Mouse (Mus musculus): ENCODE measurements around the gene Alcam. TPM values are rescaled to one million over a fixed set of nuclear protein-coding genes. Genes with fewer than 3 reads are reported as not detected.

Gene Alcam
- polyA plus RNA-seq, 1 experiment from 2014 or later: 6.5 TPM

DNA sequence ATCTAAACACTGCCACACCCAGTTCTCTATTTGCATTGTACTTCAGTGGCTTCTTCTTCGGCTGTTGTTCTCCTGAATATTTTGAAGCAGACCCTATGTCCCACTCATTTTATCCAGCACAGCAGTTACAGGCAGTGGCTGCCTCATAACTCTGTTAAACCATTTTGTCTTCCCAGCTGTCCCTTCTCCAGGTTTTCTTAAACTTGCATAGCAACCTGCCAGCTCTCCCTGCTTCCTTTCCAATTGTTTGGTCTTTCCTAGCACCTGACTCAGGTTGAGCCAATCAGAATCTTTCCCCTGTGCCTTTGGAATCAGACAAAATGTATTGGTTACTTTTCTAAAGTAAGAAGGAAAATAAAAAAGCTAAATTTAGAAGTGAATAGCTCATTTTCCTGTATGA is 21.8 kb downstream of the Alcam start:
- Histone ChIP-seq H3K4me3 (no peak overlapping the region), H3K9me3 (no peaks in the 10 kb centered on the region), H3K27me3 (ENCODE audit: poor library complexity, severe bottlenecking) (no peaks in the 10 kb centered on the region), H3K4me1 (no peaks in the 10 kb centered on the region), H3K27ac (no peak overlapping the region), H3K36me3 (replicated peaks) (no peaks in the 10 kb centered on the region)
- DNase-seq (ENCODE audit: extremely low spot score, low spot score): no peak
- 85% methylated on average over 1 of the region's 1 CpGs for WGBS

DNA sequence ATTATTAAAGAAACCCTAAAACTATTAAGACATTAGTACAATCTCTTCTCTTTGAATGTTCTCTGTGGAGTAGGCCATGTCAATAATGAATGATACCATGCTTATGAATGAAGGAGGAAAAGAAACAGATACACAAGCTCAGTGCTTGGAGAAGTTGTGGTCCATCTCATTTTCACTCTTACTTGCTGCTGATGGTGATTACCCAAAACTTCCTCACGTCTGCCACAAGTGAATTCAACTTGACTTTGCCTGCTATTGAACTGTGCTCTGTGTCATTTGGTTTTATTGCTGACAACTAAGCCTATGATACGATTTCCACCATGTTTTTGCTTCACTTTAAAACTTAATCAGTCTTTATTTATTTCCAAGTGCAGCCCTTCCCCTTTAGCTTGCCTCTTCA is 22.3 kb downstream of the Alcam start:
- WGBS: 85% methylated on average over 2 of the region's 2 CpGs
- Histone ChIP-seq H3K27me3 (ENCODE audit: poor library complexity, severe bottlenecking) (no peaks in the 10 kb centered on the region), H3K27ac (no peak overlapping the region), H3K4me1 (no peaks in the 10 kb centered on the region), H3K4me3 (no peak overlapping the region), H3K9me3 (no peaks in the 10 kb centered on the region), H3K36me3 (replicated peaks) (no peaks in the 10 kb centered on the region)
- DNase-seq (ENCODE audit: extremely low spot score, low spot score): no peak

DNA sequence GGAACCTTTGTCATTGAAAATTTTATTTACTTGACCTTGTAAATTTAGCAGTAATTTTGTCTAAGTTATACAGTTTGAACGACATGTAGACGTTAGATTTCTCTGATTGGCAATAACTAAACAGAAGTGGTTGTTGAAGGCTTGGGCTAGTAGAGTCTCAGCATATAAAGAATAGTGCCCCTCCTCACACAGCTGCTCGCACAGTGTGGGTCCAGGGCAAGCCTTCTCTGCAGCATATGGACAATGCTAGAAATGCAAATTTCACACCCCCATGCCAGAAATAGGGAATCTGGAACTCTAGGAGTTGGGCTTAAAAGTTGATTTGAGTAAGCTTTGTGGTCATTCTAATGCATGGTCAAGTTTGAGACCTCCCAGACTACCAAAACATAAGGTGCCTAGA is 23.8 kb downstream of the Alcam start:
- Histone ChIP-seq H3K27ac (no peak overlapping the region), H3K36me3 (replicated peaks) (no peaks in the 10 kb centered on the region), H3K9me3 (no peaks in the 10 kb centered on the region), H3K4me1 (no peaks in the 10 kb centered on the region), H3K27me3 (ENCODE audit: poor library complexity, severe bottlenecking) (no peaks in the 10 kb centered on the region), H3K4me3 (no peak overlapping the region)
- no peak for DNase-seq (ENCODE audit: extremely low spot score, low spot score)
- 84% methylated on average over 3 of the region's 3 CpGs for WGBS

DNA sequence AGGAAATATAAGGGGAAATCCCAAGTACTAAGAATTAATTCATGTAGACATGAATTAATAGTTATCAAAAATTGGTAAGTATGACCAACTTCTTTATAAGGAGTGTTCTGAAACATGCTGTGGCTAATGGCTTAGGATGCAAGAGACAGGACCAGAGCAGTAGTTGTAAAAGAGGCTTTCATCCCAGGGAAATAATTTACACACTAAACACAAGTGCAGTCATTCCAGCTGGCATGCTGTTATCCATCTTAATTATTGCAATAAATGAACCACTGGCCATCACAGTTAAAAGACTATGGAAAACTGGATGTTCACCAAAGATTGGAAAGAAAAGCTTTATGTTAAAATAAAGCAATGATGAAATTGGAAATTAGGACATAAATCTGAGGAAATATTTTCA is 24.2 kb downstream of the Alcam start:
- Histone ChIP-seq H3K27ac (no peak overlapping the region), H3K9me3 (no peaks in the 10 kb centered on the region), H3K4me3 (no peak overlapping the region), H3K4me1 (no peaks in the 10 kb centered on the region), H3K27me3 (ENCODE audit: poor library complexity, severe bottlenecking) (no peaks in the 10 kb centered on the region), H3K36me3 (replicated peaks) (no peaks in the 10 kb centered on the region)
- no peak for DNase-seq (ENCODE audit: extremely low spot score, low spot score)

DNA sequence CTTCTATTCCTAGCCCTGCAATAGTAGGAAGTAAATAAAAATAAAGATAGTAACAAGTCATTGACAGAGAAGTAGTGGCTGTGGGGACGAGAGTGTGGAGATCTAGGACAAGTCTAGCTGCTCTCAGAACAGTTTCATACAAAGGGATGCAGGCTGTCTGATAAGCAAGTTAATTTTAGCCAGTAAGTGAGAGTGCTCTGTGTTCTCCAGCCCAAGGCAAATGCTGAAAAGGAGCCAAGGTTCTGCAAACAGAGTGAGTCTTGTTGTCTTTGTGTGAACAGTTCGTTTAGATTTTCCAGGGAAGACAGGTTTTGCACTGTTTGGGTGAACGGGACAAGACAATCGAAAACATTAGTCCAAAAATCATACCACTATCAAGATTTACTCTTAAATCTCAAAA is 25.4 kb downstream of the Alcam start:
- Histone ChIP-seq H3K27me3 (ENCODE audit: poor library complexity, severe bottlenecking) (no peaks in the 10 kb centered on the region), H3K27ac (no peak overlapping the region), H3K9me3 (no peaks in the 10 kb centered on the region), H3K4me1 (no peaks in the 10 kb centered on the region), H3K4me3 (no peak overlapping the region), H3K36me3 (replicated peaks) (no peaks in the 10 kb centered on the region)
- 75% methylated on average over 4 of the region's 4 CpGs for WGBS
- no peak for DNase-seq (ENCODE audit: extremely low spot score, low spot score)

DNA sequence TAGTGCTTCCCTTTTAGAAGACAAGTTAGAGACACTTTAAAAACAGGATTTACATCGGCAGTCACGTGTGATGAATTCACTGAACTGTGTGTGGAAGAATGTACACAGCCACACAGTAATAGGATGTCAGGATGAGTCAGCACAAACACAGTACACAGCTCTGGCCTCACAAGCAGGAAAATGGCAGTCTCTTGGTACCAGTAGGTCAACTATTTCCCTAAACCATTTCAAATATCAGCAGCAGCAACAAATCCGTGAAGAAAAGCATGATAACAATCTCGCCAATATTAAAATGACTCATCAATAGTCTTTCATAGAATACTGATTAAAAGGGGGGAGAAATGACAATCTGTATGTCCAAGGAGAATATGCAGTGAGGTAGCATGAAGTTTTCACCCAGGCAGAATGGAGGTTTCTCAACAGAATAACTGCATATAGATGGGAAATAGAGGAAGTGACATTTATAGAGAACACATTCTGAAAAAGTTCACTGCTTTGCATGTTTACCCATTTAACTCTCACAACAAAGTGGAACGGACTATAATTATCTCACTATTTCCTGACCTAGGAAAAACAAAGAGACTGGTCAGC is 35.2 kb downstream of the Alcam start:
- 84% methylated on average over 5 of the region's 5 CpGs for WGBS
- Histone ChIP-seq H3K27me3 (ENCODE audit: poor library complexity, severe bottlenecking) (no peaks in the 10 kb centered on the region), H3K4me1 (no peaks in the 10 kb centered on the region; the same call in 1 of the 2 replicates), H3K27ac (no peak overlapping the region), H3K9me3 (no peaks in the 10 kb centered on the region), H3K4me3 (no peak overlapping the region), H3K36me3 (replicated peaks) (no peaks in the 10 kb centered on the region)
- DNase-seq (ENCODE audit: extremely low spot score, low spot score): no peak

DNA sequence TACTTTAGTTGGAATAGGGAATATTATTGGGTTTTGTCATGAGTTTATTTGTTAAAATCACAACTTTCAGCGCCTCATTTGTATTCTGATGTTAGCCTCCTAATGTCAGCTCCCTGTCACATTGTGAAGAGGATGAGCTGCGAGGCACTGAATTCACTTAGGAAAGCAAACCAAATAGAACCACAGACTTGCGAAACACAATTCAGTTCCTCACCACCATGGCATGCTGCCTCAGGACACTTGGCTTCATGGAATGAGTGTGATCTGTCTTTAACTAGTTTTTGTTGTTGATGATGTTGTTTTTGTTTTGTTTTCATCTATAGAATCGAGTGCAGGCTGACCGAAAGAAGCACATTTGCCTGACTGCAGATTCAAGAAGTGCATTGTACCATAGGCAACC is 35.9 kb downstream of the Alcam start:
- Histone ChIP-seq H3K27ac (no peak overlapping the region), H3K9me3 (no peaks in the 10 kb centered on the region), H3K4me3 (no peak overlapping the region), H3K36me3 (replicated peaks) (no peaks in the 10 kb centered on the region), H3K4me1 (no peaks in the 10 kb centered on the region; the same call in 1 of the 2 replicates), H3K27me3 (ENCODE audit: poor library complexity, severe bottlenecking) (no peaks in the 10 kb centered on the region)
- DNase-seq (ENCODE audit: extremely low spot score, low spot score): no peak
- WGBS: 89% methylated on average over 5 of the region's 5 CpGs

DNA sequence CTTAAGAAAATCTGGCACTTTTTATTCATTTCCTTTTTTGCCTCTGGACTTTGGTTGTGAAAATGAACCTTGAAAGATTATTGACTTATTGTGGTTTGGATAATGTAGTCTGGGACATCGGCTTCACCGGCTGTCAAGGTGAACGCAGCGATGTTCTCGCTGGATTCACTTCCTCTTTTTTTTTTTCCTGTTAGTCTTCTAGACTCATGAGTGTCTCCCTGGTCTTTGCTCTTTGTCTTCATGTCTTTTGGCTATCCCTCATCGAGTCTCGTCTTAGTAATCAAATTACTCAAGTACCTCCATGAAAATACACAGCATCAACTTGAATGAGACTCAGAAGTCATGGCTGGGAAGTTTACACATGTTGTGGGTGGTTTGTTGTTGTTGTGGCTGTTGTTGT is 36.7 kb downstream of the Alcam start:
- no peak overlapping the region for H3K4me3 ChIP-seq
- H3K27ac ChIP-seq: no peak overlapping the region
- 94% methylated on average over 7 of the region's 7 CpGs for WGBS
- H3K36me3 ChIP-seq (replicated peaks): no peaks in the 10 kb centered on the region
- H3K27me3 ChIP-seq (ENCODE audit: poor library complexity, severe bottlenecking): no peaks in the 10 kb centered on the region
- no peak for DNase-seq (ENCODE audit: extremely low spot score, low spot score)
- H3K9me3 ChIP-seq: no peaks in the 10 kb centered on the region
- no peaks in the 10 kb centered on the region; the same call in 1 of the 2 replicates for H3K4me1 ChIP-seq

DNA sequence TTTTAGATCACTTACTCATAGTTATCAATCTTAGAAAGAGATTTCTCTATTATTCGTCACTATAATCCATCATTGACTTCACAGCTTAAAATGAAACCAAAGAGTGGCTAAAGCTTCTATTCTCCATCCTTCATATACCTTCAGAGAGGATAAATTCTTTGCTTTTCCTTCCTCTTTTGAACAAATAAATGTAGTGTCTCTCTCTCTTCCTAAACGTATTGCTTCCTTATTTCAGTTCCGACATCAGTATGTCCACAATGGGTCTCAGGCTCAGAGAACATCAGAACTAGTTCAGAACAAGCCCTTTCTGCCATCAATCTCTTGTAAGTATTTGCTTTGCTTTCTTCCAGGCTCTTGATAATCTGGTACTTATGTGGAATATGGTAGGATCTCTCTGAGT is 40.2 kb downstream of the Alcam start:
- Histone ChIP-seq H3K27me3 (ENCODE audit: poor library complexity, severe bottlenecking) (no peaks in the 10 kb centered on the region), H3K27ac (no peak overlapping the region), H3K36me3 (replicated peaks) (no peaks in the 10 kb centered on the region), H3K4me1 (no peaks in the 10 kb centered on the region; the same call in 1 of the 2 replicates), H3K9me3 (no peaks in the 10 kb centered on the region), H3K4me3 (no peak overlapping the region)
- WGBS: 89% methylated on average over 3 of the region's 3 CpGs
- no peak for DNase-seq (ENCODE audit: extremely low spot score, low spot score)

DNA sequence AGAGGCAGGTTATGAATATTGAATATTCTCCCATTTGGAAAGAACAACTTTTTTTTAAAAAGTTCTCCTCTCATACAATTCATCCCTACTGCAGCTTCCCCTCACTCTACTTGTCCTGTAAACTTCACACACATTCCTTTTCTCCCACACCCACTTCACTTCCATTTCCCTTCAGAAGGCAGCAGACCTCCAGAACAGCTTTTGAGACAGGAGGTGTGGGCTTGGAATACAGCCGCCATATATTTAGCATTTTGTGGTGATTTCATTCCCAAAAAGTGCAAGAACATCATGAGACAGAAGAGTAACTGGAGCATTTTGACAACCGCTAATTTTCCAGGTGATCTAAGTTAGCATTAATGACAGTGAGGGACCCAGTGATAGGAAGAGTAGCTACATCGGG is 47.8 kb downstream of the Alcam start:
- Histone ChIP-seq H3K9me3 (no peaks in the 10 kb centered on the region), H3K36me3 (replicated peaks) (no peaks in the 10 kb centered on the region), H3K27me3 (ENCODE audit: poor library complexity, severe bottlenecking) (no peaks in the 10 kb centered on the region), H3K27ac (no peak overlapping the region), H3K4me3 (no peak overlapping the region), H3K4me1 (no peaks in the 10 kb centered on the region)
- 92% methylated on average over 3 of the region's 3 CpGs for WGBS
- no peak for DNase-seq (ENCODE audit: extremely low spot score, low spot score)

DNA sequence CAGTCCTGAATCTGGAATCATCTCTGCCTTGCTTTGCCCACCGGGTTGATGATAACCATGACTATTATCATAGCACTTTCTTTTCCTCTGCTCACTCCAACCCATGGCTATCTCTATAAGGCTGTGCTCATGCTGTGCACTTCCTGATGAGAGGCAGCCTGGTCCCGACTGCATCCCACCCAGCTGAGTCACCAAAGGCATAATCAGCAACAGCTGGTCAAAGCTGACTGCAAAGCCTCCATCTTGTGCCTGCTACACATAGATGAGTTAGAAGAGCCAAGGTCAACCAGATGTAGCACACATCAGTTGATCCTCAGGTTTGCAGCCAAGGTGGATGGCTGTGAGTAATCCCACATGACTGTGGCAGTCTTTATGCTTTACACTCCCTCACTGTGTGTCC is 48.6 kb downstream of the Alcam start:
- Histone ChIP-seq H3K36me3 (replicated peaks) (no peaks in the 10 kb centered on the region), H3K27ac (no peak overlapping the region), H3K4me1 (no peaks in the 10 kb centered on the region), H3K9me3 (no peaks in the 10 kb centered on the region), H3K4me3 (no peak overlapping the region), H3K27me3 (ENCODE audit: poor library complexity, severe bottlenecking) (no peaks in the 10 kb centered on the region)
- 74% methylated on average over 2 of the region's 2 CpGs for WGBS
- DNase-seq (ENCODE audit: extremely low spot score, low spot score): no peak

DNA sequence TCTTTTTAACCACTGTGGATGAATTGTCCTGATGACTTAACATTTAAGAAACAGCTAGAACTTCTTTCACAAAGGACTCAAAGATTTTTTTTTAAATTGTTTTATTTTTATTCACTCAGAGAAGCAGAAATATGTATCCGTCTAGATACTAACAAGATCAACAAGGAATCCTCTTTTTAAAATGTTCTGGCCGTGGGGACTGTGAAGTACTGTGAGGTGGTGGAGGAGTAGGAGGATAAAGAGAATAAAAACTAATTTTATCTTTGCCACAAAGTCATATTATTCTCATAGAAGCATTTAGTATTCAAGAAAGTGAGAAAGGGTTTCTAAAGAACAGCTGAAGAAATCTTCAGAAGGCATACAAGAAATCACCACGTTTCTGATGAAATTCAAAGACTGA is 54.8 kb downstream of the Alcam start:
- H3K4me3 ChIP-seq: no peak overlapping the region
- no peaks in the 10 kb centered on the region for H3K27me3 ChIP-seq (ENCODE audit: poor library complexity, severe bottlenecking)
- WGBS: 88% methylated on average over 3 of the region's 3 CpGs
- no peak for DNase-seq (ENCODE audit: extremely low spot score, low spot score)
- no peak overlapping the region for H3K27ac ChIP-seq
- no peaks in the 10 kb centered on the region for H3K36me3 ChIP-seq (replicated peaks)
- no peaks in the 10 kb centered on the region for H3K4me1 ChIP-seq
- no peaks in the 10 kb centered on the region for H3K9me3 ChIP-seq

DNA sequence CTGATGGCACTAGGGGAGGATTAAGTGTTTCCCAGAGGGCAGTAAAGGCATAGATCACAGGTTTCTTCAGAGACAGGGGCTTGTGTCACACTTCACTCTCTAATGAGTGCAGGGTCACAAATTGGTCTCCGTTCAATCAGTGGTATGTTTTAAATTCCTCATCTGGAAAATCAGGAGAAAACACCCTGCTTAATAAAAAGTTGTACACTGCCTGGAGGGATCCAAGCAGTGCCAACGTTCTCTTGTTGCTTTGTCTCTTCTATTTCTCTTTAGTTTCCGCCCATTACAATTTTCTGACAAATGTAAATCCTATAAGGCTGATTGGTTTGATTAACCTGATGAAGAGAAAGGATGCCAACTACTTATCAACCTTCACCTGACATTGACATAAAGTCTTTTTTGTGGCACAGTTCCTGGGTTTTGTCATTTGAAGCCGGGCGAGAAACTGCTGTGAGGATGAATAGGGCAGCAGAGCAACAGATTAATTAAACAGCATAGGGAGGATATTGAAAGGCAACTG is 67.0 kb downstream of the Alcam start:
- H3K4me3 ChIP-seq: no peak overlapping the region
- no peaks in the 10 kb centered on the region for H3K27me3 ChIP-seq (ENCODE audit: poor library complexity, severe bottlenecking)
- no peak for DNase-seq (ENCODE audit: extremely low spot score, low spot score)
- no peaks in the 10 kb centered on the region for H3K36me3 ChIP-seq (replicated peaks)
- H3K4me1 ChIP-seq: peaks cover 29% of the 10 kb centered on the region
- H3K27ac ChIP-seq: no peak overlapping the region
- 47% methylated on average over 5 of the region's 5 CpGs for WGBS
- H3K9me3 ChIP-seq: no peaks in the 10 kb centered on the region

Measured in forebrain, embryonic 10.5 days (tissue).